Mouse (Mus musculus): Measurements from ENCODE around the gene Psg20.
"Not testable (repeated sequence)": the region's sequence is repeated elsewhere in the genome, so short reads cannot be mapped to it uniquely, and the experiment has no call there.

The Psg20 gene

GRCm38 (mm10) chr7:18686085-18686484, at the start of gene Psg20:
TSS of gene Psg20 (minus strand) at chr7:18686185.
- no peak for DNase-seq (ENCODE audit: low read depth, low spot score)

GRCm38 (mm10) chr7:18734451-18734850, 48.5 kb upstream of the Psg20 start:
- DNase-seq (ENCODE audit: low read depth, low spot score), result no peak

GRCm38 (mm10) chr7:18733111-18733510, 47.1 kb upstream of the Psg20 start:
- no peak for DNase-seq (ENCODE audit: low read depth, low spot score)

GRCm38 (mm10) chr7:18728391-18728790, 42.4 kb upstream of the Psg20 start:
- no peak for DNase-seq (ENCODE audit: low read depth, low spot score)

- DNase-seq (ENCODE audit: low read depth, low spot score), result not testable (repeated sequence)
Measured at GRCm38 (mm10) chr7:18725931-18726330, 39.9 kb upstream of the Psg20 start.

- no peak for DNase-seq (ENCODE audit: low read depth, low spot score)
Measured at GRCm38 (mm10) chr7:18724001-18724400, 38.0 kb upstream of the Psg20 start.

GRCm38 (mm10) chr7:18717790-18718189, 31.8 kb upstream of the Psg20 start, which contains the start of gene Psg22:
TSS of gene Psg22 (plus strand) at chr7:18718090.
- no peak for DNase-seq (ENCODE audit: low read depth, low spot score)

- no peak for DNase-seq (ENCODE audit: low read depth, low spot score)
Measured at GRCm38 (mm10) chr7:18715546-18715945, 29.6 kb upstream of the Psg20 start.

GRCm38 (mm10) chr7:18710846-18711245, 24.9 kb upstream of the Psg20 start:
- DNase-seq (ENCODE audit: low read depth, low spot score), result no peak

- not testable (repeated sequence) for DNase-seq (ENCODE audit: low read depth, low spot score)
Measured at GRCm38 (mm10) chr7:18710331-18710730, 24.3 kb upstream of the Psg20 start.

- no peak for DNase-seq (ENCODE audit: low read depth, low spot score)
Measured at GRCm38 (mm10) chr7:18685586-18685985, 399 bp downstream of the Psg20 start.

GRCm38 (mm10) chr7:18679772-18680171, 6.2 kb downstream of the Psg20 start:
- DNase-seq (ENCODE audit: low read depth, low spot score), result peak; percentile 2

GRCm38 (mm10) chr7:18656625-18657024, 29.4 kb downstream of the Psg20 start, which contains the start of gene Psg21:
TSS of gene Psg21 (minus strand) at chr7:18656725.
- not testable (repeated sequence) for DNase-seq (ENCODE audit: low read depth, low spot score)

GRCm38 (mm10) chr7:18626921-18627320, 59.1 kb downstream of the Psg20 start:
- not testable (repeated sequence) for DNase-seq (ENCODE audit: low read depth, low spot score)
